Mouse (Mus musculus) kidney, embryonic 14.5 days (tissue): ENCODE data around the gene Gm16253. TPM values are rescaled to one million over a fixed set of nuclear protein-coding genes. Genes with fewer than 3 reads are reported as not detected.

ENCODE experiments used
- ATAC-seq: fragments of 200-750 bp; cut with Nextera tagmentation; 2 replicates; pipeline ENCODE4 v1.8.0; 2017; ENCODE audit warnings: moderate number of reproducible peaks, mild to moderate bottlenecking, moderate TSS enrichment, moderate library complexity; ENCODE audit not compliant: low FRiP score, low TSS enrichment
- H3K27ac ChIP-seq: fragments of 300-500 bp; sonication (generic); 2 replicates; pipeline ENCODE4 v1.5.1; 2014; ENCODE audit warnings: low read depth, mild to moderate bottlenecking, low read length, moderate library complexity, mixed read lengths
- H3K27me3 ChIP-seq: fragments of 300-500 bp; sonication (generic); 2 replicates; pipeline ENCODE4 v1.6.1; 2014; ENCODE audit warnings: mild to moderate bottlenecking, low read length; ENCODE audit not compliant: control insufficient read depth, insufficient read depth
- H3K36me3 ChIP-seq: fragments of 300-500 bp; sonication (generic); 2 replicates; pipeline ENCODE4 v1.6.1; 2014; ENCODE audit warnings: low read length, mixed read lengths; ENCODE audit not compliant: control insufficient read depth, insufficient read depth
- H3K4me1 ChIP-seq: fragments of 300-500 bp; sonication (generic); 2 replicates; pipeline ENCODE4 v1.6.1; 2014; ENCODE audit warnings: low read length, mixed read lengths; ENCODE audit not compliant: control insufficient read depth, insufficient read depth
- H3K4me2 ChIP-seq: fragments of 300-500 bp; sonication (generic); replicated peaks from 2 replicates; pipeline ENCODE4 v1.6.1; 2014; ENCODE audit warnings: low read depth, mild to moderate bottlenecking, low read length
- H3K4me3 ChIP-seq: fragments of 300-500 bp; sonication (generic); 2 replicates; pipeline ENCODE4 v1.5.1; 2014; ENCODE audit warnings: mild to moderate bottlenecking, low read length
- H3K9ac ChIP-seq: fragments of 300-500 bp; sonication (generic); 2 replicates; pipeline ENCODE4 v1.6.1; 2014; ENCODE audit warnings: low read depth, mild to moderate bottlenecking, low read length, moderate library complexity
- H3K9me3 ChIP-seq: fragments of 300-500 bp; sonication (generic); 2 replicates; pipeline ENCODE4 v1.6.1; 2016; ENCODE audit warnings: low read length; ENCODE audit not compliant: control insufficient read depth
- WGBS: fragments of 180-500 bp; shearing (Covaris S2); extraction: QIAGEN DNeasy Blood & Tissue Kit; methylation state at CpG from one replicate; pipeline ENCODE4 v1.1.7; 2014; 5-methylcytosine and 5-hydroxymethylcytosine counted together
- polyA plus RNA-seq: library from polyadenylated mRNA; unstranded; fragments of >200 nt; fragmentation: Nextera tagmentation; extraction: Ambion mirVana; gene quantifications from 2 replicates; pipeline ENCODE4 v1.2.1, GENCODE M21; 2014

The Gm16253 gene
- polyA plus RNA-seq, 1 experiment from 2014 or later = 0.72 TPM

- no peaks in the 10 kb centered on the region for H3K27me3 ChIP-seq
- H3K36me3 ChIP-seq = no peaks in the 10 kb centered on the region
- no peak for ATAC-seq
- no peak overlapping the region for H3K27ac ChIP-seq
- H3K9me3 ChIP-seq = no peaks in the 10 kb centered on the region
- no peaks in the 10 kb centered on the region for H3K4me1 ChIP-seq
- no peak overlapping the region for H3K4me2 ChIP-seq
- H3K9ac ChIP-seq = no peak overlapping the region
- H3K4me3 ChIP-seq = no peak overlapping the region
- WGBS = 48% methylated on average over 1 of the region's 1 CpGs
These were observed 31.2 kb upstream of the Gm16253 start for GRCm38 (mm10) chr3:96545565-96545964.

- H3K9ac ChIP-seq = no peak overlapping the region
- H3K4me2 ChIP-seq = no peak overlapping the region
- no peaks in the 10 kb centered on the region for H3K36me3 ChIP-seq
- no peak overlapping the region for H3K4me3 ChIP-seq
- ATAC-seq = no peak
- no peak overlapping the region for H3K27ac ChIP-seq
- WGBS = 51% methylated on average over 4 of the region's 4 CpGs
- H3K9me3 ChIP-seq = no peaks in the 10 kb centered on the region
- H3K27me3 ChIP-seq = no peaks in the 10 kb centered on the region
- peaks cover 5% of the 10 kb centered on the region; the same call in 1 of the 2 replicates for H3K4me1 ChIP-seq
These were observed 29.9 kb upstream of the Gm16253 start for GRCm38 (mm10) chr3:96546880-96547279.

GRCm38 (mm10) chr3:96547389-96547960 lies 29.3 kb upstream of the Gm16253 start:
- Histone ChIP-seq H3K4me3 (no peak overlapping the region), H3K27ac (no peak overlapping the region), H3K4me1 (peaks cover 5% of the 10 kb centered on the region; the same call in 1 of the 2 replicates), H3K9ac (no peak overlapping the region), H3K4me2 (no peak overlapping the region; the same call in 1 of the 2 replicates), H3K9me3 (no peaks in the 10 kb centered on the region), H3K27me3 (no peaks in the 10 kb centered on the region), H3K36me3 (no peaks in the 10 kb centered on the region)
- WGBS = 10% methylated on average over 14 of the region's 14 CpGs
- peak; percentile 45 for ATAC-seq

GRCm38 (mm10) chr3:96548824-96549223 lies 28.0 kb upstream of the Gm16253 start:
- no peak overlapping the region for H3K27ac ChIP-seq
- no peak overlapping the region for H3K4me2 ChIP-seq
- H3K9me3 ChIP-seq = no peaks in the 10 kb centered on the region
- H3K9ac ChIP-seq = no peak overlapping the region
- no peak overlapping the region for H3K4me3 ChIP-seq
- no peak for ATAC-seq
- no peaks in the 10 kb centered on the region for H3K27me3 ChIP-seq
- 85% methylated on average over 7 of the region's 7 CpGs for WGBS
- peaks cover 5% of the 10 kb centered on the region; the same call in 1 of the 2 replicates for H3K4me1 ChIP-seq
- no peaks in the 10 kb centered on the region for H3K36me3 ChIP-seq

GRCm38 (mm10) chr3:96549346-96549745 lies 27.4 kb upstream of the Gm16253 start:
- no peak overlapping the region for H3K27ac ChIP-seq
- no peaks in the 10 kb centered on the region for H3K27me3 ChIP-seq
- H3K36me3 ChIP-seq = no peaks in the 10 kb centered on the region
- no peak overlapping the region for H3K9ac ChIP-seq
- no peak for ATAC-seq
- H3K4me1 ChIP-seq = peaks cover 5% of the 10 kb centered on the region; the same call in 1 of the 2 replicates
- no peak overlapping the region for H3K4me2 ChIP-seq
- H3K4me3 ChIP-seq = no peak overlapping the region
- WGBS = 87% methylated on average over 5 of the region's 5 CpGs
- no peaks in the 10 kb centered on the region for H3K9me3 ChIP-seq

- peaks cover 12% of the 10 kb centered on the region for H3K4me1 ChIP-seq
- WGBS = 11% methylated on average over 8 of the region's 8 CpGs
- no peak for ATAC-seq
- H3K9me3 ChIP-seq = no peaks in the 10 kb centered on the region
- H3K4me2 ChIP-seq = no peak overlapping the region
- no peak overlapping the region for H3K9ac ChIP-seq
- no peaks in the 10 kb centered on the region for H3K36me3 ChIP-seq
- H3K27me3 ChIP-seq = no peaks in the 10 kb centered on the region
- H3K4me3 ChIP-seq = no peak overlapping the region
- H3K27ac ChIP-seq = no peak overlapping the region
These were observed 25.6 kb upstream of the Gm16253 start for GRCm38 (mm10) chr3:96551203-96551602.

- no peak for ATAC-seq
- Histone ChIP-seq H3K9ac (no peak overlapping the region), H3K4me2 (no peak overlapping the region), H3K27me3 (no peaks in the 10 kb centered on the region), H3K9me3 (no peaks in the 10 kb centered on the region), H3K36me3 (no peaks in the 10 kb centered on the region), H3K4me1 (peaks cover 19% of the 10 kb centered on the region), H3K4me3 (no peak overlapping the region), H3K27ac (no peak overlapping the region)
- WGBS = 70% methylated on average over 7 of the region's 7 CpGs
These were observed 24.9 kb upstream of the Gm16253 start for GRCm38 (mm10) chr3:96551890-96552289.

GRCm38 (mm10) chr3:96553601-96554000 lies 23.2 kb upstream of the Gm16253 start:
- no peak for ATAC-seq
- Histone ChIP-seq H3K9me3 (no peaks in the 10 kb centered on the region), H3K9ac (no peak overlapping the region), H3K4me3 (no peak overlapping the region), H3K4me1 (peaks cover 22% of the 10 kb centered on the region), H3K36me3 (no peaks in the 10 kb centered on the region), H3K27me3 (no peaks in the 10 kb centered on the region), H3K4me2 (no peak overlapping the region), H3K27ac (no peak overlapping the region)
- WGBS = 78% methylated on average over 6 of the region's 6 CpGs

GRCm38 (mm10) chr3:96554251-96554650 lies 22.5 kb upstream of the Gm16253 start:
- WGBS = 84% methylated on average over 6 of the region's 6 CpGs
- no peak overlapping the region for H3K9ac ChIP-seq
- H3K27me3 ChIP-seq = no peaks in the 10 kb centered on the region
- no peak overlapping the region for H3K27ac ChIP-seq
- peaks cover 22% of the 10 kb centered on the region for H3K4me1 ChIP-seq
- H3K9me3 ChIP-seq = no peaks in the 10 kb centered on the region
- ATAC-seq = no peak
- H3K4me2 ChIP-seq = no peak overlapping the region
- H3K36me3 ChIP-seq = peaks cover under 1% of the 10 kb centered on the region; the same call in 1 of the 2 replicates
- H3K4me3 ChIP-seq = no peak overlapping the region
